Mouse (Mus musculus) monocyte, adult 2 months (primary cell): ENCODE results near the gene Thrap3.

Source experiments
- DNase-seq, 2 experiments: peaks; one replicate each; pipeline ENCODE4 v3.0.0; 2022; ENCODE audit warnings: low spot score in 2 of 2, low read depth in 1 of 2

Thrap3 gene

DNA sequence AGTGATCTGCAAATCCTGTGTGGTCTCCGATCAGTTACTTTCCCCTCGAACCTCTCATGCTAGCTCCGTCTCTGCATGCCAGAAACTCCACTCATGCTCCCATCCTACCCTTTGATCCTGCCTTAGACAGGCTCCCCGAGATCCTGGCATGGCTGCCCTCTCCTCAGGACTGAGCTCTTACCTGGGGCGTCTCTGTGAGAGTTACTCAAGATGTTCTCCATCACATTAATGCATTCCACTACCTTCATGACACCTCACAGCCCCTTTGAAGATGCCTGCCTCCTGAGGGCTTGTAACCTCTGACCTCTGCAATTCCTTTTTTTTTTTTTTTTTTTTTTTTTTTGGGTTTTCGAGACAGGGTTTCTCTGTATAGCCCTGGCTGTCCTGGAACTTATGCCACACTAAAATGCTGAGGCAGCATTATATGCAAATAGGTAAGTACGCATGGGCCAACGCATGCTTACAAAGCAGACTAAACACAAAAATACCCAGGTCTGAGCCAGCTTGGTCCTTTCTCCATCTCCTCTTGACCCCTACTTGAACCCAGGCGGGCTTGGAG lies 55.5 kb downstream of the Thrap3 start:
- DNase-seq: no peak

DNA sequence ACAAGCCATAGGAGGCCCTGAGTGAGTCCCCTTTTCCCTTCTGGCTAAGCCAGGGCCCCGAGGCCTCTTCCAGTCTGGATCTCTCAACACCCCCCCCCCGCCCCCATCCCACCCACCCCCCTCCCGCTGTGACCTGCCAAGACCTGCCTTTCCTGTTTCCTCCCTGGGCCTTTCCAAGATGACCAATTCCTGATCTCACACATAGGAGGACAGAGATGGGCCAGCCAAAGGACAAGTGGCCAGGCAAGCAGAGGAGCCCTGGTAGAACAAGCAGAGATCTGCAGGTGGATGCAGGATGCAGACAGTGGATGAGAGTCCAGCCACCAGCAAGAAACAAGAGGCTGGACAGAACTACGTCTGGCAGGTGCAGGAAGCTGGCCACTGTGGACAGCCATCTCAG lies 57.2 kb downstream of the Thrap3 start:
- DNase-seq: no peak

DNA sequence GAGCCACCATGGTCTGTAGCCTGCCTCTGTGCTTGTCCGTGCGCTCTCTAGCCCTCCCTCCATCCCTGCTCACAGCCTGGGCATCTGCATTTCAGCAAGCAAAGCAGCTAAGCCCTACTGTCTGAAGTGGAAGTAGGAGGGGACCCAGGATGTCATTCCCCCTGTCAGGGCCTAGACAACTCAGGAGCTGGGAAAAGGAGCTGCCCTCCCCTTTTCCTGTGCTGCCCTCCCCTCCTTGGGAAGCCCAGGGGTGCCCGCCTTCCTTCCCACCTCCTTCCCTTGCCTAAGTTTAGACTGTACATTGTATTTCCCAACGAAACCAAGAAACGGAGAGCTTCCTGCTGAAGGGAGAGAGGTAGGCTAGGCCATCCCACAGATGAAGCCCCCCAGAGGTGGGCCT lies 61.5 kb downstream of the Thrap3 start:
- DNase-seq: no peak

DNA sequence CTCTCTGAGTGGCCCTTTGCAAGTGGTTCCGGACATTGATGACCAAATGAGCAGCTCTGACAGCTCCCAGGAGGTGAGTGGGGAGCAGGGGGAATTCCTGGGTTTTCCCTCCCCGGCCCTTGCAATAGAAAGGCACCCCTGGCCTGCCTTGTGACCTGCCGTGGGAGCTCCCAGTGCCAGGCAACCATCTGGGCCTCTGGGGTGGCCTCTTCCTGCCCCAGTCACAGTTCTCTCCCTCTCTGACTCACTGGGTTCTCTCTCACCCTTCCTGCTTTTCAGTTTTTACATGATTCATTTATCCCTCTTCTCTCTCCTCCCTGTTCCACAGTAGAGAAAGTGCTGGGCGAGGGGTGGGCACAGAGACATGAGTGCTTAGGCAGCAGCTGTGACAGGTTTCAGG lies 64.8 kb downstream of the Thrap3 start:
- DNase-seq: no peak

GRCm38 (mm10) chr4:126134639-126135038 lies 67.9 kb downstream of the Thrap3 start:
- no peak for DNase-seq

GRCm38 (mm10) chr4:126134236-126134635 lies 68.3 kb downstream of the Thrap3 start:
- no peak for DNase-seq

DNA sequence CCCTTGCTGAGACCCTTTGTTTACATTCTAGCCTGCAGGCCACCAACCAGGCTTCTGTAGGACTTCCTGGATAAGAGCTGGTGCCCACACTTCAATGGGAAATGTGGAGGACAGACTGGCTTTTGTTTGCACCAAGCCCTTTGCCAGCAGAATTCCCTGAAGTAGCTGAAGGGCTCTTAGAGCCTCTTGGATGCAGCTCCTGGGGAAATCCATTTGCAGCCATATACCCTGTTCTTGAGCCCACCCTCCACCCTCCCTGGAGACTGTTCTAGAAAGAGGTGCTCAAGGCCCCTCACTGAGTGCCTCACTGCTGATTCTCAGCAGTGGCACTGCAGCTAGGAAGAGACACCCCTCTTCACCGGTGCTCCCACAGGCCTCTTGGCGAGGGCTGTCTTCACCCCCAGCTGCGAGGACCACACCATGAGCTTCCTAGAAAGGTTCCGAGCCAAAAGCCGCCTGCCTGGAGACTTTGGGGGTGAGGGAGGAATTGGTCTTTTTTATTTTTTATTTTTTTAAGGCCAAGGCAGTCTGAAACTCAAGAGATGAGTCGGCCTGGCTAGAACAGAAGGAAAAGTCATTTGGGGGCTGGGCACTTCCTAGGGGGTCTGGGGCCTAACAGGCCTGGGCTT lies 69.8 kb downstream of the Thrap3 start:
- no peak for DNase-seq

DNA sequence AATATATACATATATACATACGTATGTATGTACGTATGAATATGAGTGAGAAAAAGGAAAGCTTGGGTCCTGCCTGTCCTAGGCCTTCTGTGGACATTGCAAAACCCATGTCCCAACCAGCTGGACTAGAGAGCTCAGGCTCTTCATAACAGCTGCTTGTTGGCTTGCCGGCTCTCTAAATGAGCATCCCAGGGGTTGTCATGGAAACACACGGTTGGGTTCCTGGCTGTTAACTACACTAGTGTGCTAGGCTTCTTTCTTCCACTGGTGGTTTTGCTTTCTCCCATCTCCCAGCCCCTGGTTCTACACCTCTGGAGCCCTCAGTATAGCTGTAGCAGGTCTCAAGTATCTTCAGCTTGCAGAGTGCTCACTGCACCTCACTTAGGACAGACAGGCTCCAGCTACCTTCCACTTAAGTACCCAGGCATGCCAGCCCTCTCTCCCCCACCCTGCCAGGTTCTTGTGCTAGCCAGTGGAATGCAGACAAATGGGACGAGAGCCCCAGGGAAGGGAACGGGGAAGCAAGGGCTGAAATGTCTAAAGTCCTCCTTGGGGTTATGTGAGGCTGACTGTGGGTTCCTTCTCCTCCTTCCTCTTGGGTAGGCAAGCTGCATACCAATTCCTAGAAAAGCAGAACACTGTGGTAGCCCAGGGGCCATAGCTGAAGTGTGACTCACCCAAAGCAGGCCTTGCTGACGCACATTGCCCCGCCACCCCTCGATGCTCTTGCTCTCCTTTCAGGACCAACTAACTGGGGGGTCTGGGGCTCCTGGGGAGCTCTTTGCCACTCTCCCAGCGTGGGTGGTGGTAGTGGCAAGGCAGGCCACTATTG lies 71.1 kb downstream of the Thrap3 start:
- DNase-seq: peak; percentile 61 to 69

DNA sequence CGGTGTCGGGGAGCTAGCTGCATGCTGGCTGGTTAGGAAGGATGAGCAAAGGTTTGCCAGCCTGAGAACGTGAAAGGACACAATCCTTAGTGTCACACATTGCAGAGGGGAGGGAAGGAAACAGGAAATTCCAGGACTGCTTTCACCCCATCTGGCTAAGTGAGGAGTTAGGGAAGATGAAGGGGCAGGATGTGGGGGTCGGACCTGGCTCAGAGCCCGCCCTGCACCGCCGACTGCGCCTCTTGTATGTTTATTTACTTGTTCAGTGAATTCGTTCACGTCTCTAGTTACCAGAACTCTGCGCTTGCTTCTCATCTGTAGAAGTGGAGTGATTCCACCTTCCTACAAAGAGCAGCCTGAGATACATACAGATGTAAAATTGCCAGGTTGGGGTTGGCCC lies 72.1 kb downstream of the Thrap3 start:
- DNase-seq: no peak

GRCm38 (mm10) chr4:126123309-126124040 lies 79.1 kb downstream of the Thrap3 start:
- DNase-seq: no peak

DNA sequence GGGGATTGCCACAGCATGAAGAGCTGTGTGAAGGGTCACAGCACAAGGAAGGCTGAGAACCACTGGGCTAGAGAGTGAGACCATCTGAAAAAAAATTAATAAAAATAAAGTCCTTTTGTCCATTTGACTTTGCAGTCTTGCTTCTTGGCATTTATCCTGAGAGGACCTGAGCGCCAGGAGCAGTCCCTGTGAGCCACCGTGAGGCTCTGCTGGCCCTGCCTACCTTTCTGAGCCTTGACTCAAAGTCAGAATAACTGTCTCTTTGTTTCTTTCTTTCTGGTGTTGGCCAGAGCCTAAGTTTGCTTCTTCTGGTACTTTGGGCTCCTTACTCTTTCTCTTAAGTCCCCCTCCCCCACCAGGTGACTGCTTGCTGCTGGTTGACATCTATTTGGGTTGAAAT lies 82.1 kb downstream of the Thrap3 start:
- DNase-seq: no peak

- no peak for DNase-seq
These were observed 82.5 kb downstream of the Thrap3 start for GRCm38 (mm10) chr4:126120052-126120451.

DNA sequence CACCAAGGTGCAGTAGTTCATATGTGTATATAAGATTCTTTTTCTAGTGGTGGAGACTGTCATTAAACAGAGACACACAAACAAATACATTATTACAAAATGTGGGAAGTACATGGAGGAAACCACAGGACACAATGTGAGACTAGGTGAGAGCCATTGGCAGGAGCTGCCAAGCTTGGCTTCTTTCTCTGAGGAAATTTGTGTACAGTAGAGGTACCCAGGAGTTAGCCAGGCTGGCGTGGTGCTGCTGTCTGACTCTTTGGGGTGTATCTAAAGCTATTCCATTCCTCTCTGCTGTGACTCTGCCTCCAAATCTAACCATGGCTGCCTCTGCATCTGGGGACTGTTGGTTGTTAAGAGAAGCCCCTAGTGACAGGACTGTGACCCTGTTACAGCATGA lies 83.5 kb downstream of the Thrap3 start:
- DNase-seq: no peak

DNA sequence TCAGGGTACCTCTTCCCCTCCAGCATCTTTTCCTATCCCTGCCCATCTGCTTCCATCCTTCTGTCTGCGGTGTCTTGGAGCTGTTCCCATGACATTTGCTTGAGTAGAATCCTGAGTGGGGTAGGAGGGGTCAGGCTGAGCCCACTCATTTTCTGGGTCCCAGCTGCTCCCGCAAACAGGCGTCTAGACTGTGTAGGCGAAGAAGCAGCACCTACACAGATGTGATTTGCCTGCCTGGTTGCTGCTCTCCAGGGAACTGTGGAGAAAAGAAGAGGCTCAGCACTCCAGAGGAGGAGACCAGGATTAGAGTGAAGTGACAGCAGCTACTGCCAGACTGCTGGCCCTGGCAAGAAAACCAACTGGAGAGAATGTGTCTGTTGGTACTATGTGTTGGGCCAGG lies 83.9 kb downstream of the Thrap3 start:
- no peak for DNase-seq

GRCm38 (mm10) chr4:126117116-126117515 lies 85.4 kb downstream of the Thrap3 start:
- DNase-seq: no peak

GRCm38 (mm10) chr4:126115871-126116521 lies 86.6 kb downstream of the Thrap3 start:
- DNase-seq: no peak

- DNase-seq: no peak
These were observed 87.1 kb downstream of the Thrap3 start for GRCm38 (mm10) chr4:126115411-126115810.
